Mouse (Mus musculus) ES-E14 (cell line): ENCODE measurements at regions not wholly inside any gene's neighbourhood (a gene's known extent, or its start where the extent isn't known, plus 50 kb on each side); places are given as distances from the start of the nearest gene placed in this dataset.

Experiments
- DNase-seq: peaks from one replicate; pipeline ENCODE4 v3.0.0-alpha.2; 2013; ENCODE audit warnings: low read depth, low spot score
- H3K27ac ChIP-seq: 2 replicates; pipeline ENCODE4 v1.5.1; 2012; ENCODE audit warnings: low read depth, mild to moderate bottlenecking, low read length, moderate library complexity, mixed read lengths; ENCODE audit not compliant: poor library complexity, insufficient read depth, severe bottlenecking
- H3K36me3 ChIP-seq: 2 replicates; pipeline ENCODE4 v1.6.1; 2012; ENCODE audit warnings: mild to moderate bottlenecking, low read length, moderate library complexity, mixed read lengths; ENCODE audit not compliant: control insufficient read depth, poor library complexity, insufficient read depth, severe bottlenecking
- H3K4me1 ChIP-seq, 2 experiments: fragments of 150-350 bp in 1 of 2; sonication (generic) in 1 of 2; 2 replicates each; pipeline ENCODE4 v1.6.1; 2012; ENCODE audit warnings: low read length in 2 of 2, mild to moderate bottlenecking in 1 of 2, mixed read lengths in 1 of 2; ENCODE audit not compliant: control insufficient read depth in 2 of 2, insufficient read depth in 2 of 2, poor library complexity in 1 of 2
- H3K4me3 ChIP-seq, 2 experiments: fragments of 150-350 bp in 1 of 2; sonication (generic) in 1 of 2; 2 replicates each; pipeline ENCODE4 v1.5.1; 2012; ENCODE audit warnings: low read length in 2 of 2, low read depth in 1 of 2, mild to moderate bottlenecking in 1 of 2, mixed read lengths in 1 of 2; ENCODE audit not compliant: insufficient read depth in 1 of 2, poor library complexity in 1 of 2, severe bottlenecking in 1 of 2
- H3K9ac ChIP-seq: 2 replicates; pipeline ENCODE4 v1.6.1; 2012; ENCODE audit warnings: low read depth, mild to moderate bottlenecking, low read length, mixed read lengths; ENCODE audit not compliant: poor library complexity, insufficient read depth, severe bottlenecking
- H3K9me3 ChIP-seq: fragments of 150-350 bp; sonication (generic); 2 replicates; pipeline ENCODE4 v1.6.1; 2012; ENCODE audit warnings: low read depth, mild to moderate bottlenecking, low read length; ENCODE audit not compliant: control insufficient read depth, insufficient read depth
- CHD2 ChIP-seq: IDR thresholded peaks from 2 replicates; pipeline ENCODE4 v1.6.1; 2014; ENCODE audit warnings: mild to moderate bottlenecking, low read depth, low read length, inconsistent platforms
- HCFC1 ChIP-seq: IDR thresholded peaks from 2 replicates; pipeline ENCODE4 v1.6.1; 2012; ENCODE audit warnings: low read length, inconsistent platforms, borderline replicate concordance; ENCODE audit not compliant: insufficient read depth
- MAFK ChIP-seq: IDR thresholded peaks from 2 replicates; pipeline ENCODE4 v1.6.1; 2014; ENCODE audit warnings: mild to moderate bottlenecking, low read depth, low read length, inconsistent platforms; ENCODE audit not compliant: insufficient read depth
- ZC3H11A ChIP-seq: IDR thresholded peaks from 2 replicates; pipeline ENCODE4 v1.6.1; 2012; ENCODE audit warnings: low read depth, mild to moderate bottlenecking, inconsistent platforms, low read length, borderline replicate concordance
- ZNF384 ChIP-seq: IDR thresholded peaks from 2 replicates; pipeline ENCODE4 v1.6.1; 2012; ENCODE audit warnings: low read depth, low read length, inconsistent platforms
- in situ Hi-C, 2 experiments: fragments of 600-800 bp; cut with MboI; formaldehyde crosslinking; loops; one replicate each; pipeline ENCODE4 v1.15.1; 2025; ENCODE audit warnings: low sequenced_read_pairs in 2 of 2, inconsistent platforms in 1 of 2; ENCODE audit not compliant: unreplicated experiment in 2 of 2

DNA sequence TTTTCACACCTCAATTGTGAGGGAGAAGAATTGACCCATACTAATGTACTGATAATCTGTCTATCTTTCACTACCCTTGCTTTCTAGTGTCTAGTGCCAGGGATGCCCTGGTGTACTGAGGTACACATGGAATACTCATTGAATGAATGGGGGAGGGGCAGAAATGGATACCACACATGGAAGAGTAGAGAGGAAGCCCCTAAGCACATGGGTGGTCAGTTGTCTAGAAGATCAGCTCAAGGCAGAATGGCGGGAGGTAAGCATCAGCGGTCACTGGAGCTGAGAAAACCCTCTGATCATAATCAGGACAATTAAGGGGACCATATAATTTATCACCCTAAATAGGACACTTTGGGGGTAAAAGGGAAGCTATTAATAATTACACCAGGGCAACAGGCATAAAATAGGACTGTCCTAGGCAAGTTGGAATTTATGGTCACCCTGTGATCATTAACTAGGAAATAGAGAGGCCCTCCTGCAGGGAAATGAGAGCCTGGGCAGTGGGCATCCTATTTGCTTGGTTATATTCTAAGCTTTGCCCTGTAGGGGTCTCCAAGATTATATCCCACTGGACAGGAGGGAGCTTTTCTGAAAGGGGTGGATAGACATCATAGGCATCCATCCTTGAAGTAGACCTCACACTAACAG is 185.3 kb downstream of the Mycn start:
- in situ Hi-C loops, result no loop called here
- no peak for TF ChIP-seq ZNF384
- TF ChIP-seq ZC3H11A, result no peak
- TF ChIP-seq MAFK, result no peak
- TF ChIP-seq HCFC1, result no peak
- TF ChIP-seq CHD2, result no peak
- H3K4me3 ChIP-seq, result no peak overlapping the region
- H3K9me3 ChIP-seq, result no peaks in the 10 kb centered on the region
- no peak for DNase-seq
- no peak overlapping the region for H3K27ac ChIP-seq
- 0 out of 4 replicates have a peak, but pooled peaks cover 0 to 1% of the 10 kb centered on the region in 2 experiments for H3K4me1 ChIP-seq
- H3K9ac ChIP-seq, result no peak overlapping the region
- no peaks in the 10 kb centered on the region for H3K36me3 ChIP-seq

DNA sequence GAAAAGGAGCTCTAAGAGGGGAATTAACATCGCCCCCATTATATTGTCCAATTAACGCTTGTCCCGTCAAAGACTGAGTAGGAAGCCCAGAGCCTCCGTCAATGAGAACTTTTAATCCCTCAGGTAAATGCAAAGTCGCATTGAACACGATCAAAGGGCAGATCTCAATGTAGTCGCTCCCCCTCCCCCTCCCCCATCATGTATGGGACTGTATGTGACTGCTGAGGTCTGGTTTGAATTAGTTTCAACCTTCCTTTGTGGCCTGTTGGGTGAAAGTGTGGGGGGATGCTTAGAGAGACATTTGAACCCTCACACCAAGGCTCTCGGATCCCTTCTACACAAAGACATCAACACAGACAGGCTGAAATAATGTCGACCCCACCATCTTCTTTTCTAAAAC is 187.9 kb downstream of the Mycn start:
- Histone ChIP-seq H3K36me3 (no peaks in the 10 kb centered on the region), H3K4me1 (0 out of 4 replicates have a peak, but pooled peaks cover 0 to 1% of the 10 kb centered on the region in 2 experiments), H3K27ac (no peak overlapping the region), H3K9me3 (no peaks in the 10 kb centered on the region), H3K4me3 (no peak overlapping the region), H3K9ac (no peak overlapping the region)
- in situ Hi-C loops, result no loop called here
- TF ChIP-seq ZC3H11A (no peak), ZNF384 (no peak), HCFC1 (no peak), CHD2 (no peak), MAFK (no peak)
- DNase-seq, result no peak

DNA sequence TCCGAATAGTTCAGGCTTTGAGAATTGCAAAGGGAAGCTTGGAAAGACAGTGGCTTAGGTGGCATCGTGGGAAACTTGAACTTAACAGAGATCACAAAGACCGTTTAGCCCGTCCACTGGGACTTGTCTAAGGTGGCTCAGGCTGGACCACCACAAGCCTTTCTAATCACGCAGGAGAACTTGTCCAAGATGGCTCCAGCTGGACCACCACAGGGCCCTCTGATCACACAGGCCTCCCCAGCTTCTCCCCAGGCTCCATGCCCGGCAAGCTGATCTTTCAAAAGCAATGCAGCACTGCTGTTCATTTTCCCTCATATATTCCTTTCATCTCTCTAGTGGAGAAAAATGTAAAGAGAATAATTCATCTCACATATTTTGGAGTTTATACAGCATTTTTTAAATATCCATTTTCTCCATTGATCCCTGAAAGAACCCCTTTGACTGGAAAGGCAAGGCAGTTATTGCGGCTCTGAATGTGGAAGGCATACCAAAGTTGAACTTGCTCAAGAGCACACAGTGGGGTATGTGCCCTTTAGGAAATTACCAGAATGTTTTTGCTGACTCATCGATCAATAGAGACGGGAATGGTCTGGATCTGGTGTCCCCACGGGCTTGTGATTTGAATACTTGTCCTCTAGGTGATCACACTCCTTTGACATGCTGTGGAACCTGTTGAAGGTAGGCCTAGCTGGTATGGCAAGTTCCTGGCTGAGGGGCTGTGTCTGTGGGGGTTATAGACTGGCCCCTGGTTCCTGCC is 189.9 kb downstream of the Mycn start:
- Histone ChIP-seq H3K4me1 (0 out of 4 replicates have a peak, but pooled peaks cover 0 to 1% of the 10 kb centered on the region in 2 experiments), H3K4me3 (no peak overlapping the region), H3K9ac (no peak overlapping the region), H3K9me3 (no peaks in the 10 kb centered on the region), H3K27ac (no peak overlapping the region), H3K36me3 (no peaks in the 10 kb centered on the region)
- in situ Hi-C loops, result no loop called here
- DNase-seq, result no peak
- TF ChIP-seq MAFK, result peak; percentile 93
- no peak for TF ChIP-seq ZNF384

DNA sequence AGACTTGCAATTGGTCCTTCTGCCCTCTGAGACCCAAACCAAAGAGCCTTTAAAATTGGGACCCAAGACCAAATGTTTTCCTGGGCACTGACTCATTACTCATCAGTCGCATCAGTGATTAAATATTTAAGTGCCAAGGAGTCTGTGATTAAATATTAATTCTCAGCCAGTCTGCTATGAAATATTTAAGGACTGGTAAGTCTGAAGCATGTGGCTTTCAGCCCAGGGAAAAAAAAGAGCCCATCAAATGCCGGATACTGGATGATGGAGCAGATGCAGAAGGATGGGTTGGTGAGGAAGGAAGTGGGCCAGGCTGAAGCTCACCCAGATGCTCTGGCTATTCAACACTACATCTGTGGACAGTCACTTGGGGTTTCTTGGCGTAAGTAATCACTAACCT is 192.0 kb downstream of the Mycn start:
- TF ChIP-seq HCFC1 (no peak), ZNF384 (no peak), CHD2 (no peak), MAFK (no peak), ZC3H11A (no peak)
- Histone ChIP-seq H3K4me3 (no peak overlapping the region), H3K9ac (no peak overlapping the region), H3K36me3 (no peaks in the 10 kb centered on the region), H3K4me1 (0 out of 4 replicates have a peak, but pooled peaks cover 0 to 1% of the 10 kb centered on the region in 2 experiments), H3K27ac (no peak overlapping the region), H3K9me3 (no peaks in the 10 kb centered on the region)
- in situ Hi-C loops, result no loop called here
- DNase-seq, result no peak
